Mouse (Mus musculus): ENCODE results near the gene Zscan21.

DNA sequence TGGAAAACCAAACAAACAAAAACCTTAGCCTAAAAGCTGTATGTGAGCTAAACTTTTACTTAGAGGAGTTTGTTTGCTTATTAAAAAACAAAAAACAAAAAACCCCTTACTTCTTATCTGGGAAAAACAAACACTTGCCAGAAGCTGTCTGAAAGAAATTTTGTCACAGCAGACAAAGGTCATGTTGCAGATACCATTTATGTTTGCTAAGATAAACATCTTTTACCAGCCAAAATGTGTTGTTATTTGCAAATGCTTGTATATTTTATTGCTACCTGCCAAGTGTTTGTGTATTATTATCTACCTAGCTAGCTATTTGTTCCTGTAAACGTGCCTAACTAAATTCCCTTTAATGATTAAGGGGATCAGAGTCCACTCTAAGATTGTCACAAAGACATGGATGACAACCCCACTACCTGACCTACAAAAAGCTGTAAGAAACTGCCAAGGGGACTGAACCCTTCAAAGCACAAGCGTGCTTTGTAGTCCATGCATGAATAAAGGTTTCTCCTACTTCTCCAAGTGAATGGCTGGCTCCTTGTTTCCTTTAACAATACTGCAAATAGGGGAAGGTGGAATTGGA lies 33.3 kb upstream of the Zscan21 start:
- TF ChIP-seq POLR2A (IDR thresholded peaks at IDR 0.05; ENCODE audit: borderline replicate concordance, extremely low read depth, insufficient read depth, insufficient read length, poor library complexity, severe bottlenecking) (no peak), CTCF (IDR thresholded peaks at IDR 0.05; ENCODE audit: borderline replicate concordance, extremely low read depth, insufficient read depth, insufficient read length) (no peak)
